Mouse (Mus musculus) cerebellum, postnatal 25 days (tissue): ENCODE data around the gene Bex6.
A peak's percentile ranks its signal among the peaks of the same experiment; 100 is the strongest.

Experiments
- DNase-seq, 2 experiments: peaks; one replicate each; pipeline ENCODE4 v3.0.0; 2021; ENCODE audit warnings: mixed read lengths in 2 of 2

The Bex6 gene

GRCm38 (mm10) chr16:32179333-32179901 is at the start of gene Bex6:
TSS of gene Bex6 (plus strand) at chr16:32179823.
- DNase-seq, result no peak

DNA sequence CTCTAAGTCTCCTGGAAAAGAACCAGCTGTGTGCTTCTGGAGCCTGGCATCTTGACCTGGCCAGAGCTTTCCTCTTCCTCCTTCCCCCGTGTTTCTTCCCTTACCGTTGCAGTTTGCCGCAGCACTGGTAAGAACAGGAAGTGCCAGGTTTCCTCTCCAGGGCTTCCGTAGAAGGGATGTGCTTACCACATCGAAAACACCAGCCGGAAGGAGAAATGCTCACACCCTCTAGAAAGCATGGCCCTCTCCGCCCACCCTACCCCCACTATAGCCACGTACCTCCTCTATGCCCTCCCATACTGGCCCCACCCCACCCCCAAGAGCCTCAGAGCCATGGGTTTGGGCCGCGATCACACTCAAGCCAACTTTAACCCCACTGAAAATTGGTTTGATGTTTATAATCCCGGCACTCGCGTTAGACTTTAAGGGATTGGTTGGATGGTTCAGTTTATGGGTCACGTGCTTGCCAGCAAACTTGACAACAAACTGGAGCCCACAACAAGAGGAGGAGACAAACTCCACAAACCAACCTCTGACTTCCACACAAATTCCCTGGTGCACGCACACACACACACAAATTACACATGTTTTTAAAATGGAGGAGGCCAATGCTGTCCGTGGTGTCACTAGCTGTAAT is 49.3 kb upstream of the Bex6 start:
- DNase-seq, result no peak

GRCm38 (mm10) chr16:32133148-32133547 is 46.5 kb upstream of the Bex6 start:
- DNase-seq, result no peak

DNA sequence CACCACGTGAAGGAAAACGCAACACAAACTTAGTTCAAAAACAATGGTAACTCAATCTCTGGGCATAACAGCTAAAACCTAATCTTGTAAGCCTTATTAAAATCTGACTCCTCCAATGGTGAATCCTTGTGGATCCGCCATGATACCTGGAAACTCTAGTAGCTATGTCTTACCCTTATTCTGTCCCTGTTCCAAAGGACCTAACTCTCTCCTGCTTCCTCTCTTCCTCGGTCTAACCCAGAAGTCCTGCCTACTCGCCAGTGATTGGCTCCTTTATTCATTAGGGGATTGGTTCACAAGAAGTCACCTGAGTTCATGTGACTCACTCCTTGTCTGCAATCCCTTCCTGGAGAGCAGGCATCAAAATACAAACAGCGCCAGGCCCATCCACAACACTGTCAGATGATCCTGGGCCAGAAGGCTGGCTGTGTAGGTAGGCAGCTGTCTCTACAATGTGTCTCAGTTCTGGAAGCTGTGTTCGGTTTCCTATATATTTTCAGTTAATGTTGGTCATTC is 43.7 kb upstream of the Bex6 start:
- no peak for DNase-seq

DNA sequence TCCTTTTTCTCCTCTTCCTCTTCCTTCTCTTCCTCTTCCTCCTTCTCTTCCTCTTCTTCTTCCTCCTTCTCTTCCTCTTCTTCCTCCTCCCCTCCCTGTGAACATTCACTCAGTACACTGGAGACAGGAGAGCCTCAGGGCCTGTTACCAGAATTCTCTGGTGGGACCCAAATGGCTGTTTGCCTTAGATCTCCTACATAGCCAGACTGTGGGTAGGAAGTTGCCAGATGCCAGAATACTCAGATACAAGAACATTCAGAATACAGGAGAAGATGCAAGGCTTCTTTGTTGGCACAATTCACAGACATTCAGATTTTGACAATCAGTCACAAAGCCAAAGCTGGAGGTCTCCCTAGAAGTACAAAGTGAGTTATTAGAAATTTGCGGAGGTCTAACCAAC is 40.7 kb upstream of the Bex6 start:
- DNase-seq, result no peak

DNA sequence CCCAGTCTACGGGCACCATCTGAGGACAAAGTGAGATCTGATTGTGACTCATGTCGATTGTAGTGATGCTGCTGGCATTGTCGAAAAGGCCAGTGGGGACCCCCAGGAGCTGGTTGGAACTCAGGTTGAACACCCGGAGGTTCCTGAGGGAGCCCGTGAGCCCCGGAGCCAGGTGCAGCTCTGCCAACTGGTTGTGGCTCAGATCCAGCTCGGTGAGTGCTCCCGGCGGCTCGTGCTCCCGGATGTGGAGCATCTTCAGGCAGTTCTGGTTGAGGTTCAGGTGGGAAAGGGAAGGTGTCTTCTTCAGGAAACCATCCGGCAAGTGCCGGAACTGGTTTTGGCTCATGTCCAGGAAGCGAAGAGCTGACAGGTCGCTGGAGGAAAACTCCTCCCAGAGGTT is 35.9 kb upstream of the Bex6 start:
- DNase-seq, result peak; percentile 41 to 54

- no peak for DNase-seq
These were observed 35.0 kb upstream of the Bex6 start for GRCm38 (mm10) chr16:32144592-32144991.

GRCm38 (mm10) chr16:32147589-32148207 is 31.9 kb upstream of the Bex6 start:
- DNase-seq, result peak; percentile 47 to 49

GRCm38 (mm10) chr16:32153976-32154375 is 25.6 kb upstream of the Bex6 start:
- peak in 1 of 2 experiments; percentile 71 for DNase-seq

DNA sequence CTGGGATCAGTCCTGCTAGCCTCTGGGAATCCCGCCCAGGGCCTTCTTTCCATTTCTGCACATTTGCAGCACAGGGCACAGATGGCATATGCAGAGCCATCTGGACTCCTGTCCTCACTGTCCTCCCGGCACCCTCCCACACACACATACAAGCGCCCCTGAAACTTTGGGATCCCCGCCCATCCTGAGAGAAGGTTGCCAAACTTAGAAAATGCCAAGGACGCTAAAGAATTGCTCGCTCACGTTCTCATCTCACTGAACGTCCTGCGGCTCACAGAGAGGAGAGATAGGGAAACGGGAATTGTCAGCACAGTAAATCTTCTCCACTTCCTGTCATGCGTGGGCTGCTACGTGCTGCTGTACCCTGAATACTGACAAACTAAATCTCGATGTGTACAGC is 25.2 kb upstream of the Bex6 start:
- DNase-seq, result peak; percentile 97

DNA sequence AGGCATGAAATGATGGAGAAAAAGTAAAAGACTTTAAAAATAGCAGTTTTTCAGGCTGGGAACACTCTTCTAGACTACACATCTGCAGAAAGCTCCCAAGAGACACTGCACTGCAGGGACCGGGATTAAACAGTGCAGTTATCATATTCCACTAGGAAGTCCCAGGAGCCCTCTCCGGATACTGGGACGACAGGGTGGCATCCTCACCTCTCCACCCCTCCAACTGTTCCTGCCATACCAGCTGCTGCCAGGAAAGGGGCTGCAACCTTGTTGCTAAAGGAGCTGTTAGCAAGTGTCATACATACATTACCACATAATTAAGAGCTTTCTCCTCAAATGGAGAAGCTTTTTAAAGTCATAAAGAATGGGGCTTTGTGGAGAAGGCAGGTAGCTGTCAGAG is 22.9 kb upstream of the Bex6 start:
- DNase-seq, result peak in 1 of 2 experiments; percentile 29

DNA sequence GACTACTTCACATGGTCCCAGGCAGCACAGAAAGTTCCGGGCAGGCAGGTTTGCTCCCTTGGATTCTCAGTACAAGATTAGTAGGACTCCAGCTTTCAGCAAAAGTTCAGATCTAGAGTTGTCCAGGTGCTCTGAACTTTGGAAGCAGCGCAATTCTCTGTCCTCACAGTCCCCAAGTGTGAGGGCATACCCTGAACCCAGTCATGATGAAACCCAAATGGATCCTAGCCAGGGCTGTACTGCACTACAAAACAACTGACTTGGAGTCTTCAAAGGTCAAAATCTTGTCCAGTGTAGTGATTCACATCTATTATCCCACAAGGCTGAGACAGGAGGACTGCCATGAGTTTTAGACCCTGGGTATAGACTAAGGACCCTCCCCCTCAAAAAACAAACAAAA is 22.3 kb upstream of the Bex6 start:
- DNase-seq, result no peak

GRCm38 (mm10) chr16:32158966-32159365 is 20.7 kb upstream of the Bex6 start:
- DNase-seq, result no peak

GRCm38 (mm10) chr16:32160742-32161323 is 18.8 kb upstream of the Bex6 start:
- DNase-seq, result no peak

DNA sequence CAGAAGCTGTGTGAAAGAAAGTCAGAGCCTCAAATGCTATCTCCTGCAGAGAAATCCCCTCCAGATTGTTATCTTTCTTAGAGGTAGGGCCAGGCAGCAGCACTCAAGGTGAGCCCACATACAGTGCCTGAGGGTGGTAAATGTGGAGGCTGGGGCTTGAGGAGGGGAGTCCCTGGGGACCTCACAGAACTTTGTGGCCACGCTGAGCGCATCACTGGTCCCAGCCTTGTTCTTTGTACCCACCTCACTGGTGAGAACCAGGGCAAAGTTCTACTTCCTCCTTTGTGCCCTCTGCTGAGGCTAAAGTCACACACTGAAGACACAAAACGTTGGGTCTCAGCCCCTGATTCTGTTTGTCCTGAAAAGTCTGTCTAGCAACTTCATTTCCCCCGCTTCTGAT is 16.2 kb upstream of the Bex6 start:
- no peak for DNase-seq

GRCm38 (mm10) chr16:32163891-32164290 is 15.7 kb upstream of the Bex6 start:
- no peak for DNase-seq

DNA sequence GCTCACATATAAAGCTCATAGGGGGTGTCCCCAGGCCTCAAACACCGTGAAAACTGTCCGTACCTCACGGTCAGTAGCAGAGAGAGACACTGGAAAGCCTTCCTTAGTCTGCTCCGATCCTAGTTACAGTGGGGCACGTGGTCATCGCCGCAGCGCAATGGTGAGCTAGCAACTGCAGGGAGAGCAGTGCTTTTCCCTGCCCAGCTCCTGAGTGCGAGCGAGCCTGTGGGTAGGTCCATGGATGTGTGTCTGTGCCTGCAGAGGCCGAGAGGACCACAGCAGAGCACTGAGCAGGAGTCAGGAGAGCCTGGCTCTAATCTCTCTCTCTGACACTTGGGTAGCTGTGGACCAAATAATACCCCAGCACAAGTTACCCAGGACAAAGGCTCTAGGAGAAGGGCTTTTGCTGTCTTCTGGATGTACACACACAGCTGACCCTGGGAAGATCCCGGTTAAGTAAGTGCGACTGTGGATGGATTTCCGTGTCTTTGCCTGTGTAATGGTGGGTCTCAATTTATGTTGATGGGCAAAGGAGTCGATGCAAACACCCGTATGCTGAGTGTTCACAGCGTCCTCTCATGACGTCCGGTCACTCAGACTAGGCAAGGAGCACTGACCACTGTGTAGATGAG is 15.1 kb upstream of the Bex6 start:
- DNase-seq, result peak; percentile 51 to 52

DNA sequence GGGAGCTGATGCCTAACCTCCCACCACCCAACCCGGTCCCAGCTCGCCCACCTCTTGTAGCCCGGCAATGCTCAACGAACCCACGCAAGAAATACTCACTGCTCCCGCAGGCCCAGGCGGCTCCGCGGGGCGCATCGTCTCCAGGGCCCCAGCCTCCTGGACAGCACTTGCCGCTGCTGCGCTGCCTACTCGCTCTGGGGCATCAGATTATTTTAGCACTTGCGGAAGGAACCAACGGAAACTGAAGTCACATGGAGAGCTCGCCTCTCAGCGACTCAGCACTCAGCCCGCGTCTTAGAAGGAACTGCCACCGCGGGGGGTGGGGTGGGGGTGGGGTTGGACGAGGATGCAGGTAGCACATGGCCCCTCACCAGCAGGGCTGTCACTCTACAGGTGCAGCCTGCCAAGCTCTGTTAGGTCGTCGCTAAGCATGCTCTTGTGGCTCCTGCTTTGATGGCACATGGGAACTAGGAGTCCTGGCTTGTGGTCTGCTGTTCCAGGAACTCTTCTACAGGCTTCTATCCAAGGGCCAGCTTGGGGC is 14.3 kb upstream of the Bex6 start, which contains the start of gene Nrros:
Gene Nrros (minus strand): TSS at position 314 of the 541 bp plus-strand sequence.
- peak; percentile 73 to 74 for DNase-seq

DNA sequence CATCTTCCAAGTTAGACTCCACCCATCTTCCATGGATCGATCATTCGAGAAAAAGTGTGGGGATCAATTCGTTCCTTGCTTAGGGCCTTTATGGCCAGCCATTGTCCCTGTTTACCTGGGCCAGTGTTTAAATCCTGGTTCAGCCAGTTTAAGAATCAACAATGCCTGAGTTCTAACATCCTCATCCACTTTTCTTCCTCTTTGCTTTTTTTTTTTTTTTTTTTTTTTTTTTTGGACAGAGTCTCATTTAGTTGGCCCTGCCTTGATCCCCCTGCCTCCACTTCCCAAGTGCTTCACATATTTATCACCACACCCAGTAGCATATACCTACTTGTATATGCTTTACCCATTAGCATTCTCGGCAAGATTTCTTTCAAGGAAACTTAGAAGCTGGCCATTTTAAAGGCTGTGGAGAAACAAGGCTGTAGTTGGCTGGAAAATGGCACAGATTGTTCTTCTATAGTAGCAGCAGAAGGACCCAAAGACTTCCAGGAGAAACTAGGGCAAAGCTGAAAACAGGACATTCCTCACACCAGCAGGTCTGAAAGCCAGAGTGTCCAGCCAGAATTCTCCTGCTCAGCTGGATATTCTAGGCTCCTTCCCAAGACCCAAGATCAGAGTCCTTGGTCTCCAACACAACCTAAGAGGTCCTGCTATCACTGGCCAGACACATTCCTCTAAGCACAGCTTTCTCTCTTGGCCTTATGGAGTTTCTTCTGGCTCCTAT is 11.6 kb upstream of the Bex6 start:
- DNase-seq, result peak; percentile 68 to 74

DNA sequence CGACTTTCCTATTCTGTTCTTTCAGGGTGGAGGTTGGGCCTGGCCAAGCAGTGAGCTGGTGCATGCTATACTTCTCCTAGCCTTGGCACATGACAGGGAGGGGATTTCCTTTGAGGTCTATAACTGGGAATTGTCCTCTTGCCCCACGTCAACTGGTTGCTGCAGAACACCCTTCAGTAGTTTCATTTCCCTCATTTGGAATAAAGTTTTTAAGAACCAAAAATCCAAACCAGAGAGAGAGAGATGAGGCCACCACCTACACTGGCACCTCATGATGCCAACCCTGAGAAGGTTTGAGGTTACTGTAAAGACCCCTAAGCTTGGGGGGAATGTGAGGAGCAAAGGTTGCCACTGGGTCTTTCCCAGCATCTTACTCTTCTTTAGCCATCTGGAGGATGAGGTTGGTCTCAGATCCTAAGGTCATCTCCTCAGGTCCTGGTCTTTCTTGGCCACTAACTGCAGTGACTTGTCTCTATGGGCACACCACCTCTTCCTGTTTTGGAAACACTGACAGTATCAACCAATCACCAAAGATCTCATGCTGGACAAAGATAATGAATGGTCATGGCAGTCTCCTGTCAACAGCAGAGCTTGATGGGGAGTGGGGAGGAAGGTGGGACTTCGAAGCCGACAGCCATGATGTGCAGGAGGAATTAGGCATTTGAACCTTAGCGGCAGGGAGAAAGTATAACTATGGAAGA is 8.4 kb upstream of the Bex6 start:
- no peak for DNase-seq

GRCm38 (mm10) chr16:32173401-32173800 is 6.2 kb upstream of the Bex6 start:
- no peak for DNase-seq
